Mouse (Mus musculus): ENCODE results near the gene Selplg. TPM values are rescaled to one million over a fixed set of nuclear protein-coding genes. Genes with fewer than 3 reads are reported as not detected.

The Selplg gene
- total and polyA plus RNA-seq, 3 experiments: 3.4 to 14.1 (median 4.5) TPM

DNA sequence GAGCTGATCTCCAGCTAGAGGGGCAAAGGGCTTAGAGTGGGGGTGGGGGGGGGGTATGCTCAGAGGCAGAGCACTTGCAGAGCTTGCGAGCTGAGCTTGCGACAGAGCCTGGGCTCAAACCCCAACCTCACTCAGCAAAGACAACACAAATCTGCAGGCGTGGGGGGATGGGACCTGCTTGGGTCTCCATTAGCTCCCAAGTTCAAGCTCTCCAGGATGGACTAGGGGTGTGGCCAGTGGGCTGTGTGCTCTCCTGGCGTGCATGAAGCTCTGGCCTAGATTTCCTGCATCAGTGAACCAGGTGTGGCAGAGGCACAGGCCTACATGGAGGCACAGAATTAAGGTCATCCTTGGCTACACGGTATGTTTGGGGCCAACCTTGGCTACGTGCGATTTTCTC is 4.0 kb downstream of the Selplg start:
- no peaks in the 10 kb centered on the region for H3K27me3 ChIP-seq (ENCODE audit: control insufficient read depth, insufficient read depth, low read length)
- no peak for DNase-seq
- H3K4me1 ChIP-seq (ENCODE audit: control insufficient read depth, insufficient read depth, low read length): no peaks in the 10 kb centered on the region
- no peak overlapping the region for H3K27ac ChIP-seq
- intact Hi-C loops (cut with DNase I): no loop called here
- TF ChIP-seq POLR2A (IDR thresholded peaks at IDR 0.05; ENCODE audit: insufficient read depth, low read depth, low read length) (no peak), CTCF (IDR thresholded peaks at IDR 0.05) (no peak), EP300 (IDR thresholded peaks at IDR 0.05; ENCODE audit: insufficient read depth, low read depth, low read length) (no peak)
- no peak overlapping the region for H3K4me3 ChIP-seq
- no peaks in the 10 kb centered on the region for H3K79me2 ChIP-seq (replicated peaks; ENCODE audit: control insufficient read depth, insufficient read depth, low read length)
- 69% methylated on average over 7 of the region's 7 CpGs for WGBS
- H3K9ac ChIP-seq (ENCODE audit: low read depth, low read length): no peak overlapping the region
- H3K36me3 ChIP-seq (ENCODE audit: control insufficient read depth, insufficient read depth, low read length): no peaks in the 10 kb centered on the region

GRCm38 (mm10) chr5:113827991-113828411 is 4.4 kb downstream of the Selplg start:
- no peaks in the 10 kb centered on the region for H3K79me2 ChIP-seq (replicated peaks; ENCODE audit: control insufficient read depth, insufficient read depth, low read length)
- 55% methylated on average over 4 of the region's 4 CpGs for WGBS
- no peaks in the 10 kb centered on the region for H3K4me1 ChIP-seq (ENCODE audit: control insufficient read depth, insufficient read depth, low read length)
- H3K36me3 ChIP-seq (ENCODE audit: control insufficient read depth, insufficient read depth, low read length): no peaks in the 10 kb centered on the region
- no peaks in the 10 kb centered on the region for H3K27me3 ChIP-seq (ENCODE audit: control insufficient read depth, insufficient read depth, low read length)
- no peak for DNase-seq
- no peak overlapping the region for H3K4me3 ChIP-seq
- no peak overlapping the region for H3K9ac ChIP-seq (ENCODE audit: low read depth, low read length)
- intact Hi-C loops (cut with DNase I): no loop called here
- TF ChIP-seq EP300 (IDR thresholded peaks at IDR 0.05; ENCODE audit: insufficient read depth, low read depth, low read length): no peak
- no peak for TF ChIP-seq CTCF (IDR thresholded peaks at IDR 0.05)
- TF ChIP-seq POLR2A (IDR thresholded peaks at IDR 0.05; ENCODE audit: insufficient read depth, low read depth, low read length): no peak
- H3K27ac ChIP-seq: no peak overlapping the region

- intact Hi-C loops (cut with DNase I): no loop called here
- WGBS: 64% methylated on average over 4 of the region's 4 CpGs
- TF ChIP-seq CTCF (IDR thresholded peaks at IDR 0.05) (no peak), POLR2A (IDR thresholded peaks at IDR 0.05; ENCODE audit: insufficient read depth, low read depth, low read length) (no peak), EP300 (IDR thresholded peaks at IDR 0.05; ENCODE audit: insufficient read depth, low read depth, low read length) (no peak)
- Histone ChIP-seq H3K4me3 (no peak overlapping the region), H3K79me2 (replicated peaks; ENCODE audit: control insufficient read depth, insufficient read depth, low read length) (no peaks in the 10 kb centered on the region), H3K4me1 (ENCODE audit: control insufficient read depth, insufficient read depth, low read length) (no peaks in the 10 kb centered on the region), H3K9ac (ENCODE audit: low read depth, low read length) (no peak overlapping the region), H3K27me3 (ENCODE audit: control insufficient read depth, insufficient read depth, low read length) (no peaks in the 10 kb centered on the region), H3K27ac (no peak overlapping the region), H3K36me3 (ENCODE audit: control insufficient read depth, insufficient read depth, low read length) (no peaks in the 10 kb centered on the region)
- no peak for DNase-seq
Measured at GRCm38 (mm10) chr5:113826619-113827018, 5.8 kb downstream of the Selplg start.

GRCm38 (mm10) chr5:113825558-113825957 is 6.9 kb downstream of the Selplg start:
- H3K27ac ChIP-seq: no peak overlapping the region
- H3K4me1 ChIP-seq (ENCODE audit: control insufficient read depth, insufficient read depth, low read length): no peaks in the 10 kb centered on the region
- intact Hi-C loops (cut with DNase I): no loop called here
- WGBS: 65% methylated on average over 7 of the region's 7 CpGs
- H3K36me3 ChIP-seq (ENCODE audit: control insufficient read depth, insufficient read depth, low read length): no peaks in the 10 kb centered on the region
- no peak overlapping the region for H3K4me3 ChIP-seq
- no peaks in the 10 kb centered on the region for H3K27me3 ChIP-seq (ENCODE audit: control insufficient read depth, insufficient read depth, low read length)
- no peak for TF ChIP-seq CTCF (IDR thresholded peaks at IDR 0.05)
- H3K79me2 ChIP-seq (replicated peaks; ENCODE audit: control insufficient read depth, insufficient read depth, low read length): no peaks in the 10 kb centered on the region
- DNase-seq: no peak
- H3K9ac ChIP-seq (ENCODE audit: low read depth, low read length): no peak overlapping the region

DNA sequence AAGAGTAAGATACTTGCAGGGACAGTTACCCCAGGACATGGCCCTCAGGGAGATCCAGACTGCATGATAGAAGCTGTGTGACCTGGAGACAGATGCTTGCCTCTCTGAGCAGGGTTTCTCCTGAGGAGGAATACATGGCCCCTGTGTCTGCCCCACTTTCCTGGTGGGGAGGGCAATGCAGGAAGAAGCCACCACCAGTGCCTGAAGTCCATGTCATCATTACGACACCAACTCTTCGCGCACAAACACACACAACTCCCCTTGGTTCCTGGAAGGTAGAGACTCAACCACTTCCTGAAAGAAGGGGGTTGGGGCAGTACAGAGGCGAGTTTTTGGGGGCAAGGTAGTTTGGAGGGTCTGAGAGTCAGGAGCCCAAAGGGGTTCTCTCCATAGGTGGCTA is 8.2 kb downstream of the Selplg start:
- no peaks in the 10 kb centered on the region for H3K4me1 ChIP-seq (ENCODE audit: control insufficient read depth, insufficient read depth, low read length)
- intact Hi-C loops (cut with DNase I): no loop called here
- H3K4me3 ChIP-seq: no peak overlapping the region
- no peaks in the 10 kb centered on the region for H3K79me2 ChIP-seq (replicated peaks; ENCODE audit: control insufficient read depth, insufficient read depth, low read length)
- WGBS: 83% methylated on average over 4 of the region's 4 CpGs
- no peaks in the 10 kb centered on the region for H3K36me3 ChIP-seq (ENCODE audit: control insufficient read depth, insufficient read depth, low read length)
- no peak overlapping the region for H3K9ac ChIP-seq (ENCODE audit: low read depth, low read length)
- no peak for TF ChIP-seq EP300 (IDR thresholded peaks at IDR 0.05; ENCODE audit: insufficient read depth, low read depth, low read length)
- TF ChIP-seq CTCF (IDR thresholded peaks at IDR 0.05): no peak
- no peak for TF ChIP-seq POLR2A (IDR thresholded peaks at IDR 0.05; ENCODE audit: insufficient read depth, low read depth, low read length)
- no peak for DNase-seq
- no peak overlapping the region for H3K27ac ChIP-seq
- H3K27me3 ChIP-seq (ENCODE audit: control insufficient read depth, insufficient read depth, low read length): no peaks in the 10 kb centered on the region

- 70% methylated on average over 14 of the region's 14 CpGs for WGBS
- Histone ChIP-seq H3K4me3 (no peak overlapping the region), H3K36me3 (ENCODE audit: control insufficient read depth, insufficient read depth, low read length) (no peaks in the 10 kb centered on the region), H3K79me2 (replicated peaks; ENCODE audit: control insufficient read depth, insufficient read depth, low read length) (no peaks in the 10 kb centered on the region), H3K27me3 (ENCODE audit: control insufficient read depth, insufficient read depth, low read length) (no peaks in the 10 kb centered on the region), H3K4me1 (ENCODE audit: control insufficient read depth, insufficient read depth, low read length) (no peaks in the 10 kb centered on the region), H3K27ac (no peak overlapping the region), H3K9ac (ENCODE audit: low read depth, low read length) (no peak overlapping the region)
- no peak for DNase-seq
- intact Hi-C loops (cut with DNase I): loop anchor here (10.0 kb wide), 1 partner anchor 344 kb away; no protein-coding TSS in a partner anchor
- no peak for TF ChIP-seq POLR2A (IDR thresholded peaks at IDR 0.05; ENCODE audit: insufficient read depth, low read depth, low read length)
- TF ChIP-seq CTCF (IDR thresholded peaks at IDR 0.05): no peak
- TF ChIP-seq EP300 (IDR thresholded peaks at IDR 0.05; ENCODE audit: insufficient read depth, low read depth, low read length): no peak
Measured at GRCm38 (mm10) chr5:113818572-113818971, 13.9 kb downstream of the Selplg start.

All from heart, adult 2 months (tissue).